Mouse (Mus musculus) liver, adult 2 months (tissue): ENCODE measurements around the gene Ndufc2.

Experiments used
- CTCF ChIP-seq: fragments of 200-500 bp; IDR thresholded peaks from 2 replicates; pipeline ENCODE4 v1.5.1; 2011; ENCODE audit warnings: low read depth, low read length, control low read depth
- POLR2A ChIP-seq: fragments of 200-500 bp; IDR thresholded peaks from 2 replicates; pipeline ENCODE4 v1.6.1; 2011; ENCODE audit warnings: low read length, control low read depth; ENCODE audit not compliant: insufficient read depth; ENCODE audit errors: extremely low read depth

GRCm38 (mm10) chr7:97411575-97411974, 11.8 kb downstream of the Ndufc2 start:
- TF ChIP-seq CTCF (peak; percentile 44), POLR2A (no peak)
